Mouse (Mus musculus): Measurements from ENCODE around the gene Tmem43. TPM values are rescaled to one million over a fixed set of nuclear protein-coding genes. Genes with fewer than 3 reads are reported as not detected.

Tmem43 gene
- polyA plus RNA-seq, 1 experiment from 2014 or later: 12.2 TPM

GRCm38 (mm10) chr6:91518454-91519020, 45.0 kb downstream of the Tmem43 start:
- Histone ChIP-seq H3K4me2 (no peak overlapping the region), H3K27me3 (peaks cover 7% of the 10 kb centered on the region), H3K9me3 (replicated peaks) (no peaks in the 10 kb centered on the region), H3K36me3 (replicated peaks) (peaks cover 63% of the 10 kb centered on the region), H3K27ac (replicated peaks) (no peak overlapping the region), H3K4me1 (replicated peaks) (peaks cover 37% of the 10 kb centered on the region), H3K9ac (no peak overlapping the region), H3K4me3 (replicated peaks) (no peak overlapping the region)
- no peak for ATAC-seq (ENCODE audit: insufficient read depth)
- 74% methylated on average over 7 of the region's 7 CpGs for WGBS (ENCODE audit: insufficient replicate concordance)

GRCm38 (mm10) chr6:91522816-91523215, 49.3 kb downstream of the Tmem43 start:
- no peaks in the 10 kb centered on the region for H3K27me3 ChIP-seq
- 85% methylated on average over 5 of the region's 5 CpGs for WGBS (ENCODE audit: insufficient replicate concordance)

GRCm38 (mm10) chr6:91525544-91525943, 52.0 kb downstream of the Tmem43 start:
- Histone ChIP-seq H3K27ac (replicated peaks) (no peak overlapping the region), H3K9ac (no peak overlapping the region), H3K4me3 (replicated peaks) (no peak overlapping the region), H3K4me1 (replicated peaks) (peaks cover 3% of the 10 kb centered on the region; the same call in 1 of the 2 replicates), H3K27me3 (no peaks in the 10 kb centered on the region), H3K4me2 (no peak overlapping the region), H3K36me3 (replicated peaks) (peaks cover 41% of the 10 kb centered on the region), H3K9me3 (replicated peaks) (no peaks in the 10 kb centered on the region)
- ATAC-seq (ENCODE audit: insufficient read depth): no peak
- WGBS (ENCODE audit: insufficient replicate concordance): 65% methylated on average over 4 of the region's 4 CpGs

More at GRCm38 (mm10) chr6:91522816-91523215, 49.3 kb downstream of the Tmem43 start:
- no peak overlapping the region for H3K9ac ChIP-seq
- H3K9me3 ChIP-seq (replicated peaks): no peaks in the 10 kb centered on the region
- H3K36me3 ChIP-seq (replicated peaks): peaks cover 69% of the 10 kb centered on the region
- H3K4me1 ChIP-seq (replicated peaks): peaks cover 8% of the 10 kb centered on the region
- H3K4me3 ChIP-seq (replicated peaks): no peak overlapping the region
- ATAC-seq (ENCODE audit: insufficient read depth): no peak
- no peak overlapping the region for H3K4me2 ChIP-seq
- no peak overlapping the region for H3K27ac ChIP-seq (replicated peaks)

- Histone ChIP-seq H3K27ac (replicated peaks) (no peak overlapping the region), H3K4me2 (no peak overlapping the region), H3K4me3 (replicated peaks) (no peak overlapping the region), H3K9ac (no peak overlapping the region), H3K36me3 (replicated peaks) (peaks cover 23% of the 10 kb centered on the region), H3K4me1 (replicated peaks) (peaks cover 3% of the 10 kb centered on the region; the same call in 1 of the 2 replicates), H3K27me3 (no peaks in the 10 kb centered on the region), H3K9me3 (replicated peaks) (no peaks in the 10 kb centered on the region)
- 53% methylated on average over 5 of the region's 5 CpGs for WGBS (ENCODE audit: insufficient replicate concordance)
- no peak for ATAC-seq (ENCODE audit: insufficient read depth)
Measured at GRCm38 (mm10) chr6:91527227-91527860, 53.8 kb downstream of the Tmem43 start.

GRCm38 (mm10) chr6:91528265-91528664, 54.8 kb downstream of the Tmem43 start:
- H3K9ac ChIP-seq: no peak overlapping the region
- no peak overlapping the region for H3K4me2 ChIP-seq
- H3K4me1 ChIP-seq (replicated peaks): peaks cover 3% of the 10 kb centered on the region; the same call in 1 of the 2 replicates
- WGBS (ENCODE audit: insufficient replicate concordance): 77% methylated on average over 7 of the region's 7 CpGs
- no peak overlapping the region for H3K4me3 ChIP-seq (replicated peaks)
- H3K27me3 ChIP-seq: no peaks in the 10 kb centered on the region
- peaks cover 14% of the 10 kb centered on the region for H3K36me3 ChIP-seq (replicated peaks)
- no peak overlapping the region for H3K27ac ChIP-seq (replicated peaks)
- no peak for ATAC-seq (ENCODE audit: insufficient read depth)
- no peaks in the 10 kb centered on the region for H3K9me3 ChIP-seq (replicated peaks)

- no peak overlapping the region for H3K4me3 ChIP-seq (replicated peaks)
- no peak for ATAC-seq (ENCODE audit: insufficient read depth)
- no peak overlapping the region for H3K9ac ChIP-seq
- H3K27me3 ChIP-seq: no peaks in the 10 kb centered on the region
- H3K4me2 ChIP-seq: no peak overlapping the region
- H3K27ac ChIP-seq (replicated peaks): no peak overlapping the region
- H3K36me3 ChIP-seq (replicated peaks): no peaks in the 10 kb centered on the region
- peaks cover 3% of the 10 kb centered on the region; the same call in 1 of the 2 replicates for H3K4me1 ChIP-seq (replicated peaks)
- H3K9me3 ChIP-seq (replicated peaks): no peaks in the 10 kb centered on the region
- 70% methylated on average over 8 of the region's 8 CpGs for WGBS (ENCODE audit: insufficient replicate concordance)
Measured at GRCm38 (mm10) chr6:91530673-91531072, 57.2 kb downstream of the Tmem43 start.

- no peak overlapping the region for H3K9ac ChIP-seq
- H3K4me2 ChIP-seq: no peak overlapping the region
- H3K4me3 ChIP-seq (replicated peaks): no peak overlapping the region
- no peaks in the 10 kb centered on the region for H3K36me3 ChIP-seq (replicated peaks)
- peaks cover 3% of the 10 kb centered on the region; the same call in 1 of the 2 replicates for H3K4me1 ChIP-seq (replicated peaks)
- ATAC-seq (ENCODE audit: insufficient read depth): no peak
- no peaks in the 10 kb centered on the region for H3K27me3 ChIP-seq
- no peaks in the 10 kb centered on the region for H3K9me3 ChIP-seq (replicated peaks)
- no peak overlapping the region for H3K27ac ChIP-seq (replicated peaks)
- 73% methylated on average over 6 of the region's 6 CpGs for WGBS (ENCODE audit: insufficient replicate concordance)
Measured at GRCm38 (mm10) chr6:91531276-91531675, 57.8 kb downstream of the Tmem43 start.

GRCm38 (mm10) chr6:91532661-91533060, 59.2 kb downstream of the Tmem43 start:
- 59% methylated on average over 6 of the region's 6 CpGs for WGBS (ENCODE audit: insufficient replicate concordance)
- H3K9ac ChIP-seq: no peak overlapping the region
- no peak for ATAC-seq (ENCODE audit: insufficient read depth)
- no peaks in the 10 kb centered on the region for H3K27me3 ChIP-seq
- no peak overlapping the region for H3K27ac ChIP-seq (replicated peaks)
- no peak overlapping the region for H3K4me3 ChIP-seq (replicated peaks)
- no peak overlapping the region for H3K4me2 ChIP-seq
- no peaks in the 10 kb centered on the region for H3K4me1 ChIP-seq (replicated peaks)
- H3K9me3 ChIP-seq (replicated peaks): no peaks in the 10 kb centered on the region
- H3K36me3 ChIP-seq (replicated peaks): no peaks in the 10 kb centered on the region

- Histone ChIP-seq H3K4me1 (replicated peaks) (no peaks in the 10 kb centered on the region), H3K27ac (replicated peaks) (no peak overlapping the region), H3K27me3 (no peaks in the 10 kb centered on the region), H3K36me3 (replicated peaks) (no peaks in the 10 kb centered on the region), H3K4me3 (replicated peaks) (no peak overlapping the region), H3K9me3 (replicated peaks) (no peaks in the 10 kb centered on the region), H3K4me2 (no peak overlapping the region), H3K9ac (no peak overlapping the region)
- WGBS (ENCODE audit: insufficient replicate concordance): 59% methylated on average over 5 of the region's 5 CpGs
- no peak for ATAC-seq (ENCODE audit: insufficient read depth)
Measured at GRCm38 (mm10) chr6:91533359-91533758, 59.9 kb downstream of the Tmem43 start.

- H3K4me2 ChIP-seq: no peak overlapping the region
- no peak for ATAC-seq (ENCODE audit: insufficient read depth)
- WGBS (ENCODE audit: insufficient replicate concordance): 52% methylated on average over 2 of the region's 2 CpGs
Measured at GRCm38 (mm10) chr6:91533771-91534170, 60.3 kb downstream of the Tmem43 start.

GRCm38 (mm10) chr6:91534268-91534667, 60.8 kb downstream of the Tmem43 start:
- no peaks in the 10 kb centered on the region for H3K4me1 ChIP-seq (replicated peaks)
- H3K27ac ChIP-seq (replicated peaks): no peak overlapping the region
- H3K27me3 ChIP-seq: no peaks in the 10 kb centered on the region
- no peaks in the 10 kb centered on the region for H3K9me3 ChIP-seq (replicated peaks)
- no peaks in the 10 kb centered on the region for H3K36me3 ChIP-seq (replicated peaks)
- 47% methylated on average over 4 of the region's 4 CpGs for WGBS (ENCODE audit: insufficient replicate concordance)
- H3K9ac ChIP-seq: no peak overlapping the region
- no peak for ATAC-seq (ENCODE audit: insufficient read depth)
- H3K4me3 ChIP-seq (replicated peaks): no peak overlapping the region
- H3K4me2 ChIP-seq: no peak overlapping the region

More at GRCm38 (mm10) chr6:91533771-91534170, 60.3 kb downstream of the Tmem43 start:
- H3K4me1 ChIP-seq (replicated peaks): no peaks in the 10 kb centered on the region
- H3K27ac ChIP-seq (replicated peaks): no peak overlapping the region
- H3K36me3 ChIP-seq (replicated peaks): no peaks in the 10 kb centered on the region
- H3K4me3 ChIP-seq (replicated peaks): no peak overlapping the region
- no peaks in the 10 kb centered on the region for H3K9me3 ChIP-seq (replicated peaks)
- no peaks in the 10 kb centered on the region for H3K27me3 ChIP-seq
- no peak overlapping the region for H3K9ac ChIP-seq
